Mouse (Mus musculus) kidney, adult 2 months (tissue): ENCODE measurements at regions not wholly inside any gene's neighbourhood (a gene's known extent, or its start where the extent isn't known, plus 50 kb on each side); places are given as distances from the start of the nearest gene placed in this dataset.

Source experiments
- CTCF ChIP-seq: fragments of 200-500 bp; conservative IDR thresholded peaks from 2 replicates; pipeline ENCODE4 v1.5.1; 2011; ENCODE audit warnings: low read depth, mild to moderate bottlenecking, control low read depth, low read length, moderate library complexity, mixed read lengths; ENCODE audit not compliant: insufficient read depth, insufficient read length
- POLR2A ChIP-seq: fragments of 200-500 bp; IDR thresholded peaks from one replicate; pipeline ENCODE4 v1.6.1; 2011; ENCODE audit warnings: low read depth, low read length, control low read depth

- TF ChIP-seq CTCF (no peak), POLR2A (no peak)
These were observed 50.5 kb upstream of the Msx1 start for GRCm38 (mm10) chr5:37874784-37875281.
